Mouse (Mus musculus): Measurements from ENCODE around the gene Pctp.

DNA sequence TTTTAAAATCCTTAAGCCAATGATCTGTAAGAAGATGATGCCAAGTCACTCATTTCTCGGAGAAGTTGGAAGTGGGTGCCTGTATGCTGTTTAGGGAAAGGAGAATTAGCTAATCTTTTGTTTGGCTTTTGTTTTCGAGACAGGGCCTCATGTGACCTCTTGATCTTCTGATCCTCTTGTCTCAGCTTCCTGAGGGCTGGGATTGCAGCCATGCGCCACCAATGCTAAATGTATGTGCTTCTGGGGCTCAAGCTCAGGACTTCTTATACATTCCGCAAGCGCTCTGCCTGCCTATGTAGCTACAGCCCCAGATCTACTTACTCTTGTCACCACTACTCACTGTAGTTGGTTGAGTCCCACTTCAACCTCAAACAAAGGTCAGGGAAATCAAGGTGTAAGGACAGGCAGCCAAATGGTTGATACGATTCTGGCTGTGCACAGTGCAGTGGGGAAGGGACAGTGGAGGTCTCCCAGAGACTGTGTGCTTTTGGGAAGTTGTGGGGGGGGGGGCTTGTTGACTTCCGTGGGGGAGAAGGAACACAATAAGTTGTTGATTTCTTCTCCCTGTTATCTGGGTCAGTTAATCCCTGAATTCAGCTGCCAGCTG is 24.8 kb downstream of the Pctp start:
- TF ChIP-seq CTCF (IDR thresholded peaks at IDR 0.05; ENCODE audit: low read depth), result no peak
- no peak for TF ChIP-seq EP300 (IDR thresholded peaks at IDR 0.05; ENCODE audit: low read depth)
